Mouse (Mus musculus) ES-Bruce4 (cell line): ENCODE data around the gene Pax5. TPM values are rescaled to one million over a fixed set of nuclear protein-coding genes. Genes with fewer than 3 reads are reported as not detected.

ENCODE experiments used
- H3K27ac ChIP-seq: 2 replicates; pipeline ENCODE4 v1.5.1; 2012; ENCODE audit warnings: low read length, inconsistent platforms; ENCODE audit not compliant: insufficient read depth
- H3K27me3 ChIP-seq: 2 replicates; pipeline ENCODE4 v1.6.1; 2012; ENCODE audit warnings: mild to moderate bottlenecking, low read length, inconsistent platforms; ENCODE audit not compliant: control insufficient read depth, poor library complexity, insufficient read depth, severe bottlenecking
- H3K36me3 ChIP-seq: 2 replicates; pipeline ENCODE4 v1.6.1; 2012; ENCODE audit warnings: inconsistent platforms, mild to moderate bottlenecking, low read length, moderate library complexity; ENCODE audit not compliant: control insufficient read depth, poor library complexity, insufficient read depth, severe bottlenecking
- H3K4me1 ChIP-seq: one replicate; pipeline ENCODE4 v1.8.1; 2011; ENCODE audit warnings: low read length; ENCODE audit not compliant: control insufficient read depth, insufficient read depth
- H3K4me3 ChIP-seq: 2 replicates; pipeline ENCODE4 v1.5.1; 2011; ENCODE audit warnings: low read depth, mild to moderate bottlenecking, low read length
- H3K9ac ChIP-seq: 2 replicates; pipeline ENCODE4 v1.6.1; 2012; ENCODE audit warnings: low read depth, mild to moderate bottlenecking, inconsistent platforms; ENCODE audit not compliant: poor library complexity, severe bottlenecking
- H3K9me3 ChIP-seq: replicated peaks from 2 replicates; pipeline ENCODE4 v1.6.1; 2012; ENCODE audit warnings: mild to moderate bottlenecking, low read length, inconsistent platforms; ENCODE audit not compliant: control insufficient read depth, poor library complexity, insufficient read depth, severe bottlenecking
- CTCF ChIP-seq: IDR thresholded peaks from one replicate; pipeline ENCODE4 v1.8.1; 2011; ENCODE audit warnings: low read depth, low read length
- EP300 ChIP-seq: IDR thresholded peaks from 2 replicates; pipeline ENCODE4 v1.6.1; 2011; ENCODE audit warnings: low read depth, low read length; ENCODE audit not compliant: insufficient read depth
- POLR2A ChIP-seq: IDR thresholded peaks from one replicate; pipeline ENCODE4 v1.8.1; 2011; ENCODE audit warnings: low read length; ENCODE audit not compliant: insufficient read depth
- polyA plus RNA-seq: library from polyadenylated mRNA; stranded (reverse); fragments of >200 nt; gene quantifications from 2 replicates; pipeline ENCODE4 v1.2.4, GENCODE M21; 2011; ENCODE audit warnings: low read depth; ENCODE audit not compliant: missing spikeins, insufficient read depth, insufficient read length

Pax5 gene
- polyA plus RNA-seq, 1 experiment = not detected

GRCm38 (mm10) chr4:44508386-44509226, 201.7 kb downstream of the Pax5 start:
- no peaks in the 10 kb centered on the region for H3K36me3 ChIP-seq
- no peak overlapping the region for H3K27ac ChIP-seq
- no peak overlapping the region for H3K4me3 ChIP-seq
- H3K4me1 ChIP-seq = no peaks in the 10 kb centered on the region
- no peak for TF ChIP-seq CTCF
- TF ChIP-seq EP300 = no peak
- no peak for TF ChIP-seq POLR2A
- no peak overlapping the region for H3K9ac ChIP-seq
- H3K9me3 ChIP-seq = no peaks in the 10 kb centered on the region
- H3K27me3 ChIP-seq = no peaks in the 10 kb centered on the region

- no peak for TF ChIP-seq CTCF
- TF ChIP-seq EP300 = no peak
- TF ChIP-seq POLR2A = no peak
- H3K4me1 ChIP-seq = no peaks in the 10 kb centered on the region
- H3K27me3 ChIP-seq = no peaks in the 10 kb centered on the region
- H3K4me3 ChIP-seq = no peak overlapping the region
- no peak overlapping the region for H3K9ac ChIP-seq
- H3K27ac ChIP-seq = no peak overlapping the region
- no peaks in the 10 kb centered on the region for H3K36me3 ChIP-seq
- H3K9me3 ChIP-seq = no peaks in the 10 kb centered on the region
Observed at GRCm38 (mm10) chr4:44507861-44508260, 202.4 kb downstream of the Pax5 start.

GRCm38 (mm10) chr4:44504998-44505397, 205.3 kb downstream of the Pax5 start:
- no peaks in the 10 kb centered on the region for H3K9me3 ChIP-seq
- TF ChIP-seq CTCF (no peak), POLR2A (no peak), EP300 (no peak)
- H3K36me3 ChIP-seq = no peaks in the 10 kb centered on the region
- H3K4me3 ChIP-seq = no peak overlapping the region
- H3K27ac ChIP-seq = no peak overlapping the region
- no peaks in the 10 kb centered on the region for H3K27me3 ChIP-seq
- no peaks in the 10 kb centered on the region for H3K4me1 ChIP-seq
- no peak overlapping the region for H3K9ac ChIP-seq

- no peak overlapping the region for H3K9ac ChIP-seq
- H3K27ac ChIP-seq = no peak overlapping the region
- no peaks in the 10 kb centered on the region for H3K36me3 ChIP-seq
- H3K4me1 ChIP-seq = no peaks in the 10 kb centered on the region
- no peak for TF ChIP-seq EP300
- TF ChIP-seq CTCF = no peak
- TF ChIP-seq POLR2A = no peak
- H3K27me3 ChIP-seq = no peaks in the 10 kb centered on the region
- H3K4me3 ChIP-seq = no peak overlapping the region
- no peaks in the 10 kb centered on the region for H3K9me3 ChIP-seq
Observed at GRCm38 (mm10) chr4:44502196-44502867, 208.0 kb downstream of the Pax5 start.

GRCm38 (mm10) chr4:44498156-44498555, 212.1 kb downstream of the Pax5 start:
- Histone ChIP-seq H3K9ac (no peak overlapping the region), H3K36me3 (no peaks in the 10 kb centered on the region), H3K27me3 (no peaks in the 10 kb centered on the region), H3K4me3 (no peak overlapping the region), H3K27ac (no peak overlapping the region), H3K4me1 (no peaks in the 10 kb centered on the region), H3K9me3 (no peaks in the 10 kb centered on the region)
- TF ChIP-seq EP300 (no peak), POLR2A (no peak), CTCF (no peak)

GRCm38 (mm10) chr4:44495836-44496235, 214.5 kb downstream of the Pax5 start:
- Histone ChIP-seq H3K4me3 (no peak overlapping the region), H3K27ac (no peak overlapping the region), H3K9me3 (no peaks in the 10 kb centered on the region), H3K4me1 (no peaks in the 10 kb centered on the region), H3K27me3 (no peaks in the 10 kb centered on the region), H3K9ac (no peak overlapping the region), H3K36me3 (no peaks in the 10 kb centered on the region)
- TF ChIP-seq EP300 = no peak
- TF ChIP-seq CTCF = no peak
- TF ChIP-seq POLR2A = no peak
